Mouse (Mus musculus): ENCODE data around the gene Aqp9. TPM values are rescaled to one million over a fixed set of nuclear protein-coding genes. Genes with fewer than 3 reads are reported as not detected.

Gene Aqp9
- total and polyA plus RNA-seq, 2 experiments from 2014 or later, result 0.15 TPM; not detected in 1

DNA sequence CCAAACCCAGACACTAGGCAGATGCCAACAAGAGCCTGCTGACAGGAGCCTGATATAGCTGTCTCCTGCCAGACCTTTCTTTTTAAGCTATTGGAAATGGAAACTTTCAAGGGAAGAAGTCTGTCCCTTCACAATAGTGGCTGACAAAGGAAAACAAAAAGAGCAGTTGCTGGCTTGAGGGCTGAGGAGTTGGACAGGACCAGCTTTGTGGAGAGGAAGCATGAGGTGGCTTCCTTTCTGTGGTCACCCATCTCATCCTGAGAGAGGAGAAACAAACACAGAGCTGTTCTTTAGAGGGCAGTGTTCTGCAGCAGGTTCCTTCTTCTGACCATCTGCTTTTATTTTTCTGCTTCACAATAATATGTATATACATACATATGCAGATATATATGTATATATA lies 19.6 kb downstream of the Aqp9 start:
- ATAC-seq (ENCODE audit: insufficient read depth, low read depth) (no peak), DNase-seq (ENCODE audit: low spot score) (no peak)
- Histone ChIP-seq H3K27me3 (ENCODE audit: control insufficient read depth, insufficient read depth, low read length) (no peaks in the 10 kb centered on the region), H3K4me3 (ENCODE audit: low read depth, low read length) (no peak overlapping the region), H3K9me3 (replicated peaks; ENCODE audit: control insufficient read depth, low read length) (no peaks in the 10 kb centered on the region), H3K4me2 (ENCODE audit: low read depth, low read length) (no peak overlapping the region), H3K4me1 (ENCODE audit: control insufficient read depth, insufficient read depth) (no peaks in the 10 kb centered on the region), H3K36me3 (replicated peaks; ENCODE audit: control insufficient read depth, insufficient read depth, low read length) (no peaks in the 10 kb centered on the region), H3K9ac (replicated peaks; ENCODE audit: low read depth, low read length) (no peak overlapping the region), H3K27ac (ENCODE audit: low read depth) (no peak overlapping the region)
- TF ChIP-seq EP300 (IDR thresholded peaks at IDR 0.05; ENCODE audit: low read depth) (no peak), CTCF (IDR thresholded peaks at IDR 0.05; ENCODE audit: low read depth) (no peak)

DNA sequence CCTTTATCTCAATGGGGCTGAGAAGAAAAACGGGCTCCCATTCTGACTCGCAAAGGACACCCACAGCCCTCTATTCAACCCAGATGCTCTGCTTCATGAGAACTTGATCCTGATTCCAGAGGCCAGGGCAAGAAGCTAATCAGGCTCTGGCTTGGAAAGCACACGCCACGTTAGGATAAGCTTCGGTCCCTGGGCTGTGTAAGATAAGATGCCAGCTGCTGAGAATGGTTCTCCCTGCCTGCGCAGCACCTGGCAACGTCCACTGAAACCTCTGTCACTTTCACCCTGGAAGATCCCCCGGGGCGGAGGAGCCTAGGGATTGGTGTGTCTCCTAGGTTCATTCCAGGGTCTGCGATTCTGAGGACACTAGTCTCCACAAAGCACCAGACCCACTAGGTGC lies 22.3 kb downstream of the Aqp9 start:
- Histone ChIP-seq H3K4me2 (ENCODE audit: low read depth, low read length) (no peak overlapping the region), H3K4me3 (ENCODE audit: low read depth, low read length) (no peak overlapping the region), H3K36me3 (replicated peaks; ENCODE audit: control insufficient read depth, insufficient read depth, low read length) (no peaks in the 10 kb centered on the region), H3K9me3 (replicated peaks; ENCODE audit: control insufficient read depth, low read length) (no peaks in the 10 kb centered on the region), H3K27me3 (ENCODE audit: control insufficient read depth, insufficient read depth, low read length) (no peaks in the 10 kb centered on the region), H3K4me1 (ENCODE audit: control insufficient read depth, insufficient read depth) (no peaks in the 10 kb centered on the region), H3K27ac (ENCODE audit: low read depth) (no peak overlapping the region), H3K9ac (replicated peaks; ENCODE audit: low read depth, low read length) (no peak overlapping the region)
- TF ChIP-seq EP300 (IDR thresholded peaks at IDR 0.05; ENCODE audit: low read depth), result no peak
- TF ChIP-seq CTCF (IDR thresholded peaks at IDR 0.05; ENCODE audit: low read depth), result no peak
- no peak for ATAC-seq (ENCODE audit: insufficient read depth, low read depth)
- 38% methylated on average over 10 of the region's 10 CpGs for WGBS
- no peak for DNase-seq (ENCODE audit: low spot score)

DNA sequence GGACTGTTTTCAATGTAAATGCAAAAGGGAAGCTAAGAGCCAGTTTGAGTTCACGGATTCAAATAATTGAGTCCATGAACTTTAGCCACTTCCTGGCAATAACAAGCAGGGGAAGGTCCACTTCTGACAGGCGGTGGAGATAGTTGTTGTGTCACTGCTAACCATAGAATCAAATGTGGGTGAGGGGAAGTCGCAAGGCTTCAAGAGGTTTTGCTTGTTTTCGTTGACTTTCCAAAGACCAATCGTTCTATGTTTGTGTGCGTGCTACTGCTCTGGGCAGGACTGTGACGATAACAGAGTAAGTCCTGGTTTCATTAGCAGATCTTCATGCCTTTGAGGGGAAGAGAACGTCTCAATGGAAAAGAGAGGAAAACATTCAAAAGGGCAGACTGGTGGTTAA lies 28.3 kb downstream of the Aqp9 start:
- TF ChIP-seq EP300 (IDR thresholded peaks at IDR 0.05; ENCODE audit: low read depth) (no peak), CTCF (IDR thresholded peaks at IDR 0.05; ENCODE audit: low read depth) (no peak)
- H3K9ac ChIP-seq (replicated peaks; ENCODE audit: low read depth, low read length), result no peak overlapping the region
- H3K36me3 ChIP-seq (replicated peaks; ENCODE audit: control insufficient read depth, insufficient read depth, low read length), result no peaks in the 10 kb centered on the region
- no peak overlapping the region for H3K4me3 ChIP-seq (ENCODE audit: low read depth, low read length)
- no peaks in the 10 kb centered on the region for H3K9me3 ChIP-seq (replicated peaks; ENCODE audit: control insufficient read depth, low read length)
- no peak overlapping the region for H3K27ac ChIP-seq (ENCODE audit: low read depth)
- 72% methylated on average over 8 of the region's 8 CpGs for WGBS
- DNase-seq (ENCODE audit: low spot score), result no peak
- H3K4me2 ChIP-seq (ENCODE audit: low read depth, low read length), result no peak overlapping the region
- no peaks in the 10 kb centered on the region for H3K27me3 ChIP-seq (ENCODE audit: control insufficient read depth, insufficient read depth, low read length)
- no peaks in the 10 kb centered on the region for H3K4me1 ChIP-seq (ENCODE audit: control insufficient read depth, insufficient read depth)
- ATAC-seq (ENCODE audit: insufficient read depth, low read depth), result no peak

DNA sequence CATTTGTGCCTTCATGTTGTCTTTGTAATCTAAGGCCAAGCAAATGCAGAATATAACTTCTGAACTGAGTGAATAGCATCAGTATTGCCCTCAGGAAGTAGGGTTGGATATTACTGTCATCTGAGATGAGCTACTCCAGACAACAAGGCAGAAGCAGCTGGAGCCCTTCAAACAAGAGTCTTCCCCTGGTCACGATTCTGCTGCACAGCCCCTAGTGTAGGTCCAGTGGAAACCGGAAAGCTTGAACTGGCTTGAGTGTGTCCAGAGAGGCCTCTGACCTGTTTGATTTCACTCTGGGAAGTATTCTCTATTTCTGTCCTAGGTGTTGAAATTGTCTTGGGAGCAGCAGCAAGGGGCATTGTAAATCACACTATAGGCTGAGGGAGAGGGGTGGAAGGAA lies 29.5 kb downstream of the Aqp9 start:
- Histone ChIP-seq H3K27ac (ENCODE audit: low read depth) (no peak overlapping the region), H3K4me3 (ENCODE audit: low read depth, low read length) (no peak overlapping the region), H3K9me3 (replicated peaks; ENCODE audit: control insufficient read depth, low read length) (no peaks in the 10 kb centered on the region), H3K36me3 (replicated peaks; ENCODE audit: control insufficient read depth, insufficient read depth, low read length) (no peaks in the 10 kb centered on the region), H3K27me3 (ENCODE audit: control insufficient read depth, insufficient read depth, low read length) (no peaks in the 10 kb centered on the region), H3K9ac (replicated peaks; ENCODE audit: low read depth, low read length) (no peak overlapping the region), H3K4me2 (ENCODE audit: low read depth, low read length) (no peak overlapping the region), H3K4me1 (ENCODE audit: control insufficient read depth, insufficient read depth) (no peaks in the 10 kb centered on the region)
- no peak for ATAC-seq (ENCODE audit: insufficient read depth, low read depth)
- no peak for DNase-seq (ENCODE audit: low spot score)
- 53% methylated on average over 2 of the region's 2 CpGs for WGBS
- TF ChIP-seq CTCF (IDR thresholded peaks at IDR 0.05; ENCODE audit: low read depth), result no peak
- no peak for TF ChIP-seq EP300 (IDR thresholded peaks at IDR 0.05; ENCODE audit: low read depth)

DNA sequence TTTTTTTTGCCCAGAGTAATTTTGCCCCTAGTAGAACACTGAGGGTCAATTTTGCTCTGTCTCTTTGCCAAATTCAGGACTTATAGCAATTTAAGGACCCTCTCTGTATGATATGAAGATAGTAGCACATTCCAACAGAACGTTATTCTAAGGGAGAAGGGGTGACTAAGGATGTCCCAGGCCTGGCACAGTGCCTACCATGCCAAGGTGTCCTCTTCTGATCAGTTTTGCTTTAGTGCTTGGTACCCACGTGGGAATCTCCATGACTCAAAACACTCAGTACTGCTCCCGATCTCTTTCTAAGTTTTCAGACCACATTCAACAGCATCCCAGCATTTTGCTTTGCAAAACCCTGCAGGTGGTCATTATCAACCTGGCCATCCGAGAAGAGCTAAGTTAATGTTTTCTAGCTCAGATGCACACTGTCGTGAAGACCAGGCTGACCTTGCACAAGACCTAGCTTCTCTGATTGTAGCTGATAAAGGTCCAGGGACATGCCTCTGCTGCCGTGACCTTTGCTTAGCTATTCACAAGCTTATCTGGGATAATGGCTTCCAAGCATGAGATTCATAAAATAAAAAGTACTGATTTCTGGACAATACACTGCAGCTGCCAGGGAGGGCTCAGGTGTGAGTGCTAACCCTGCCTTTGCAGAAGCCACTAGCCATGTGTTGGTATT lies 31.1 kb downstream of the Aqp9 start:
- H3K27me3 ChIP-seq (ENCODE audit: control insufficient read depth, insufficient read depth, low read length), result no peaks in the 10 kb centered on the region
- ATAC-seq (ENCODE audit: insufficient read depth, low read depth), result no peak
- no peak overlapping the region for H3K27ac ChIP-seq (ENCODE audit: low read depth)
- H3K4me1 ChIP-seq (ENCODE audit: control insufficient read depth, insufficient read depth), result no peaks in the 10 kb centered on the region
- TF ChIP-seq CTCF (IDR thresholded peaks at IDR 0.05; ENCODE audit: low read depth), result no peak
- no peak for TF ChIP-seq EP300 (IDR thresholded peaks at IDR 0.05; ENCODE audit: low read depth)
- H3K9ac ChIP-seq (replicated peaks; ENCODE audit: low read depth, low read length), result no peak overlapping the region
- WGBS, result 61% methylated on average over 6 of the region's 6 CpGs
- H3K36me3 ChIP-seq (replicated peaks; ENCODE audit: control insufficient read depth, insufficient read depth, low read length), result no peaks in the 10 kb centered on the region
- H3K9me3 ChIP-seq (replicated peaks; ENCODE audit: control insufficient read depth, low read length), result no peaks in the 10 kb centered on the region
- H3K4me2 ChIP-seq (ENCODE audit: low read depth, low read length), result no peak overlapping the region
- H3K4me3 ChIP-seq (ENCODE audit: low read depth, low read length), result no peak overlapping the region
- no peak for DNase-seq (ENCODE audit: low spot score)

GRCm38 (mm10) chr9:71135073-71135472 lies 33.4 kb downstream of the Aqp9 start:
- no peaks in the 10 kb centered on the region for H3K4me1 ChIP-seq (ENCODE audit: control insufficient read depth, insufficient read depth)
- no peaks in the 10 kb centered on the region for H3K36me3 ChIP-seq (replicated peaks; ENCODE audit: control insufficient read depth, insufficient read depth, low read length)
- no peak overlapping the region for H3K9ac ChIP-seq (replicated peaks; ENCODE audit: low read depth, low read length)
- TF ChIP-seq EP300 (IDR thresholded peaks at IDR 0.05; ENCODE audit: low read depth), result no peak
- no peak for TF ChIP-seq CTCF (IDR thresholded peaks at IDR 0.05; ENCODE audit: low read depth)
- H3K27me3 ChIP-seq (ENCODE audit: control insufficient read depth, insufficient read depth, low read length), result no peaks in the 10 kb centered on the region
- DNase-seq (ENCODE audit: low spot score) (no peak), ATAC-seq (ENCODE audit: insufficient read depth, low read depth) (no peak)
- H3K9me3 ChIP-seq (replicated peaks; ENCODE audit: control insufficient read depth, low read length), result no peaks in the 10 kb centered on the region
- H3K4me3 ChIP-seq (ENCODE audit: low read depth, low read length), result no peak overlapping the region
- H3K4me2 ChIP-seq (ENCODE audit: low read depth, low read length), result no peak overlapping the region
- no peak overlapping the region for H3K27ac ChIP-seq (ENCODE audit: low read depth)
- WGBS, result 63% methylated on average over 5 of the region's 5 CpGs
